Mouse (Mus musculus) kidney, adult 2 months (tissue): ENCODE data around the gene Usp1.

Experiments used
- CTCF ChIP-seq: fragments of 200-500 bp; conservative IDR thresholded peaks from 2 replicates; pipeline ENCODE4 v1.5.1; 2011; ENCODE audit warnings: low read depth, mild to moderate bottlenecking, control low read depth, low read length, moderate library complexity, mixed read lengths; ENCODE audit not compliant: insufficient read depth, insufficient read length
- POLR2A ChIP-seq: fragments of 200-500 bp; IDR thresholded peaks from one replicate; pipeline ENCODE4 v1.6.1; 2011; ENCODE audit warnings: low read depth, low read length, control low read depth

GRCm38 (mm10) chr4:98923568-98924070 lies at the start of gene Usp1:
- TF ChIP-seq CTCF, result no peak
- TF ChIP-seq POLR2A, result no peak
